13 mouse cellular contexts compared by ENCODE assay signal in the genomic region with DNA sequence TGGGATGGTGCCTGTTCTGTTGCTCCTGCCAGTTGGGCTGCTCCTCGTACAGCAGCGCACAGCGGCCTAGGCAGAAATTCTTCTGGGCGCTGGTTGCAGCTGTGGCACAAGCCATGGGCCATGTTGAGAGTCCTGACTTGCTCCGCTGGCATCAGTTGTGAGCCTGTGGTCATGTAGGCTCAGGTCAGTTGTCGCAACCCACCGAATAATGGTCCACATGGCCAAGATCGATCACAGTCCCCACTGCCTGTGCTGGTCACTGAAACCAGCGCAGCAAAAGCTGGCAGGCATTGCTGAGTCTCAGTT.
DNase-seq lines count a peak whose midpoint lies in the region; ATAC-seq and TF ChIP-seq lines count a peak whose summit lies in the region.
"Had no signal": no experiment of that assay in that cellular context is flagged by ENCODE, and none has a peak within 500 bp of the region (broad histone marks: within the 10 kb centered on the region; RNA-seq: fewer than 3 reads in every experiment).

No protein-coding gene starts in this region.

- intact Hi-C loops in left cerebral cortex, postnatal 25 days (cut with DNase I): loop anchor here (2.0 kb wide), 1 partner anchor 831 kb away; a partner anchor contains a TSS

- H3K4me2 ChIP-seq in hindbrain, embryonic 11.5 days (replicated peaks; ENCODE audit: low read depth, low read length): no peak overlapping the region
- no peak overlapping the region for H3K4me2 ChIP-seq in hindbrain, embryonic 13.5 days
- H3K4me2 ChIP-seq in midbrain, embryonic 11.5 days: no peak overlapping the region
- H3K4me2 ChIP-seq in midbrain, embryonic 16.5 days (ENCODE audit: low read length): no peak overlapping the region
- no peak overlapping the region for H3K4me2 ChIP-seq in stomach, embryonic 14.5 days (replicated peaks; ENCODE audit: low read depth, low read length)
- H3K4me2 ChIP-seq in stomach, postnatal 0 days (replicated peaks; ENCODE audit: low read depth): no peak overlapping the region
- H3K4me2 ChIP-seq in limb, embryonic 13.5 days (replicated peaks): 0 out of 2 replicates have a peak overlapping the region, but pooled peaks have one; percentile 25
- H3K4me2 ChIP-seq: heart, embryonic 15.5 days had no signal

- no peak for TF ChIP-seq EP300 in stomach, postnatal 0 days (optimal IDR thresholded peaks at IDR 0.05)

- no peak overlapping the region for H3K9ac ChIP-seq in hindbrain, embryonic 11.5 days (ENCODE audit: low read depth, low read length)
- no peak overlapping the region for H3K9ac ChIP-seq in hindbrain, embryonic 13.5 days
- H3K9ac ChIP-seq in midbrain, embryonic 11.5 days (ENCODE audit: low read length): no peak overlapping the region
- no peak overlapping the region for H3K9ac ChIP-seq in midbrain, embryonic 16.5 days (ENCODE audit: low read depth, low read length)
- no peak overlapping the region for H3K9ac ChIP-seq in stomach, embryonic 14.5 days (replicated peaks; ENCODE audit: low read depth, low read length)
- H3K9ac ChIP-seq in stomach, postnatal 0 days (ENCODE audit: low read length): no peak overlapping the region
- no peak overlapping the region for H3K9ac ChIP-seq in limb, embryonic 13.5 days
- H3K9ac ChIP-seq: heart, embryonic 15.5 days had no signal

- WGBS in hindbrain, embryonic 11.5 days: 74% methylated on average over 9 of the region's 9 CpGs
- 80% methylated on average over 9 of the region's 9 CpGs for WGBS in hindbrain, embryonic 13.5 days
- 82% methylated on average over 9 of the region's 9 CpGs for WGBS in midbrain, embryonic 11.5 days
- WGBS in midbrain, embryonic 16.5 days: 83% methylated on average over 9 of the region's 9 CpGs
- 78% methylated on average over 9 of the region's 9 CpGs for WGBS in stomach, embryonic 14.5 days
- 67% methylated on average over 9 of the region's 9 CpGs for WGBS in stomach, postnatal 0 days
- WGBS in limb, embryonic 13.5 days: 74% methylated on average over 9 of the region's 9 CpGs

- no peak for TF ChIP-seq CTCF in stomach, postnatal 0 days (IDR thresholded peaks at IDR 0.05; ENCODE audit: low read depth)

- peak; percentile 33; the same call in 1 of the 2 replicates for ATAC-seq in hindbrain, embryonic 11.5 days (ENCODE audit: low FRiP score)
- ATAC-seq in hindbrain, embryonic 13.5 days (ENCODE audit: low FRiP score): no peak; the same call in 1 of the 2 replicates
- peak; percentile 57; the same call in 1 of the 2 replicates for ATAC-seq in midbrain, embryonic 11.5 days (ENCODE audit: low FRiP score)
- ATAC-seq in midbrain, embryonic 16.5 days: no peak
- ATAC-seq in stomach, embryonic 14.5 days (ENCODE audit: insufficient number of reproducible peaks, insufficient read depth, low FRiP score, low read depth): 0 out of 2 replicates have a peak, but pooled peaks have one; percentile 10
- ATAC-seq in stomach, postnatal 0 days (ENCODE audit: low FRiP score, low TSS enrichment): no peak
- ATAC-seq in limb, embryonic 13.5 days (ENCODE audit: low FRiP score, low read depth): no peak

- DNase-seq in hindbrain, embryonic 11.5 days (ENCODE audit: low spot score): no peak
- no peak for DNase-seq in midbrain, embryonic 11.5 days (ENCODE audit: low spot score, missing footprints)
- no peak for DNase-seq in stomach, postnatal 0 days (ENCODE audit: low spot score)
- DNase-seq in left cerebral cortex, postnatal 25 days (ENCODE audit: low spot score in 2 of 2): no peak
- DNase-seq: B cell, adult 2 months; gastrocnemius, adult 2 months had no signal

- H3K27ac ChIP-seq in hindbrain, embryonic 11.5 days (ENCODE audit: low read depth, low read length): no peak overlapping the region
- H3K27ac ChIP-seq in hindbrain, embryonic 13.5 days: no peak overlapping the region
- no peak overlapping the region for H3K27ac ChIP-seq in midbrain, embryonic 11.5 days (ENCODE audit: low read depth, low read length)
- no peak overlapping the region for H3K27ac ChIP-seq in midbrain, embryonic 16.5 days (ENCODE audit: low read length)
- no peak overlapping the region for H3K27ac ChIP-seq in stomach, embryonic 14.5 days (ENCODE audit: low read length)
- H3K27ac ChIP-seq in stomach, postnatal 0 days (replicated peaks): no peak overlapping the region
- no peak overlapping the region for H3K27ac ChIP-seq in limb, embryonic 13.5 days
- H3K27ac ChIP-seq: gastrocnemius, adult 2 months; heart, embryonic 15.5 days; macrophage had no signal

- no peaks in the 10 kb centered on the region for H3K4me1 ChIP-seq in hindbrain, embryonic 11.5 days (replicated peaks; ENCODE audit: control insufficient read depth, insufficient read depth, low read length)
- no peaks in the 10 kb centered on the region for H3K4me1 ChIP-seq in hindbrain, embryonic 13.5 days (replicated peaks)
- H3K4me1 ChIP-seq in midbrain, embryonic 11.5 days (ENCODE audit: control insufficient read depth, insufficient read depth, low read length): no peaks in the 10 kb centered on the region
- no peaks in the 10 kb centered on the region for H3K4me1 ChIP-seq in midbrain, embryonic 16.5 days (ENCODE audit: control insufficient read depth, insufficient read depth, low read length)
- H3K4me1 ChIP-seq in stomach, embryonic 14.5 days (ENCODE audit: control insufficient read depth, insufficient read depth, low read length): no peaks in the 10 kb centered on the region
- no peaks in the 10 kb centered on the region for H3K4me1 ChIP-seq in stomach, postnatal 0 days (replicated peaks; ENCODE audit: control insufficient read depth, insufficient read depth)
- H3K4me1 ChIP-seq in limb, embryonic 13.5 days: no peaks in the 10 kb centered on the region
- H3K4me1 ChIP-seq: heart, embryonic 15.5 days had no signal

- no peaks in the 10 kb centered on the region for H3K27me3 ChIP-seq in hindbrain, embryonic 11.5 days (ENCODE audit: control insufficient read depth, insufficient read depth, low read length)
- no peaks in the 10 kb centered on the region for H3K27me3 ChIP-seq in hindbrain, embryonic 13.5 days
- H3K27me3 ChIP-seq in midbrain, embryonic 11.5 days (ENCODE audit: control insufficient read depth, insufficient read depth, low read length): no peaks in the 10 kb centered on the region
- H3K27me3 ChIP-seq in midbrain, embryonic 16.5 days (ENCODE audit: control insufficient read depth, insufficient read depth, low read depth, low read length): no peaks in the 10 kb centered on the region
- no peaks in the 10 kb centered on the region for H3K27me3 ChIP-seq in stomach, embryonic 14.5 days (ENCODE audit: control insufficient read depth, insufficient read depth, low read length)
- H3K27me3 ChIP-seq in stomach, postnatal 0 days (ENCODE audit: control insufficient read depth, insufficient read depth, low read length): no peaks in the 10 kb centered on the region
- H3K27me3 ChIP-seq in limb, embryonic 13.5 days: no peaks in the 10 kb centered on the region
- H3K27me3 ChIP-seq: CH12.LX; heart, embryonic 15.5 days had no signal

- no peaks in the 10 kb centered on the region for H3K36me3 ChIP-seq in hindbrain, embryonic 11.5 days (ENCODE audit: control insufficient read depth, insufficient read depth, low read length)
- H3K36me3 ChIP-seq in hindbrain, embryonic 13.5 days: no peaks in the 10 kb centered on the region
- no peaks in the 10 kb centered on the region for H3K36me3 ChIP-seq in midbrain, embryonic 11.5 days (ENCODE audit: control insufficient read depth, insufficient read depth, low read length)
- no peaks in the 10 kb centered on the region for H3K36me3 ChIP-seq in midbrain, embryonic 16.5 days (ENCODE audit: control insufficient read depth, insufficient read depth, low read length)
- H3K36me3 ChIP-seq in stomach, embryonic 14.5 days (ENCODE audit: control insufficient read depth, insufficient read depth, low read length): no peaks in the 10 kb centered on the region
- H3K36me3 ChIP-seq in stomach, postnatal 0 days (ENCODE audit: control insufficient read depth, insufficient read depth, low read length): no peaks in the 10 kb centered on the region
- H3K36me3 ChIP-seq in limb, embryonic 13.5 days: no peaks in the 10 kb centered on the region
- H3K36me3 ChIP-seq: heart, embryonic 15.5 days had no signal

- H3K4me3 ChIP-seq in hindbrain, embryonic 11.5 days (ENCODE audit: low read depth, low read length): no peak overlapping the region
- H3K4me3 ChIP-seq in hindbrain, embryonic 13.5 days: no peak overlapping the region
- H3K4me3 ChIP-seq in midbrain, embryonic 11.5 days (ENCODE audit: low read depth, low read length): no peak overlapping the region
- no peak overlapping the region for H3K4me3 ChIP-seq in midbrain, embryonic 16.5 days (ENCODE audit: low read depth, low read length)
- no peak overlapping the region for H3K4me3 ChIP-seq in stomach, embryonic 14.5 days (ENCODE audit: low read depth, low read length)
- H3K4me3 ChIP-seq in stomach, postnatal 0 days (ENCODE audit: low read depth, low read length): no peak overlapping the region
- H3K4me3 ChIP-seq in limb, embryonic 13.5 days: no peak overlapping the region
- H3K4me3 ChIP-seq: gastrocnemius, adult 2 months; heart, embryonic 15.5 days had no signal

- no peaks in the 10 kb centered on the region for H3K9me3 ChIP-seq in hindbrain, embryonic 11.5 days (ENCODE audit: control insufficient read depth, low read length)
- no peaks in the 10 kb centered on the region for H3K9me3 ChIP-seq in hindbrain, embryonic 13.5 days
- H3K9me3 ChIP-seq in midbrain, embryonic 11.5 days (ENCODE audit: control insufficient read depth, low read length): no peaks in the 10 kb centered on the region
- H3K9me3 ChIP-seq in midbrain, embryonic 16.5 days (replicated peaks; ENCODE audit: control insufficient read depth, low read length, poor library complexity, severe bottlenecking): no peaks in the 10 kb centered on the region
- no peaks in the 10 kb centered on the region for H3K9me3 ChIP-seq in stomach, embryonic 14.5 days (ENCODE audit: control insufficient read depth, low read depth, low read length)
- no peaks in the 10 kb centered on the region for H3K9me3 ChIP-seq in stomach, postnatal 0 days (ENCODE audit: control insufficient read depth, low read length)
- no peaks in the 10 kb centered on the region for H3K9me3 ChIP-seq in limb, embryonic 13.5 days
- H3K9me3 ChIP-seq: heart, embryonic 15.5 days had no signal

Comparison
In these comparisons a context has a peak if more than half of its experiments do, and no peak if none do; other contexts are left out.
1. ATAC-seq: peak in hindbrain, embryonic 11.5 days (single experiment), midbrain, embryonic 11.5 days (single experiment) and stomach, embryonic 14.5 days (single experiment); none in hindbrain, embryonic 13.5 days (single experiment), midbrain, embryonic 16.5 days (single experiment), stomach, postnatal 0 days (single experiment) and limb, embryonic 13.5 days (single experiment).